Mouse (Mus musculus) erythroblast, embryonic 14.5 days (primary cell): ENCODE measurements around the gene Wfdc21.

ENCODE experiments used
- GATA1 ChIP-seq: IDR thresholded peaks from 2 replicates; pipeline ENCODE4 v1.6.1; 2012; ENCODE audit warnings: low read length, inconsistent platforms, mixed read lengths
- TAL1 ChIP-seq: IDR thresholded peaks from 3 replicates; pipeline ENCODE4 v1.6.1; 2012; ENCODE audit warnings: low read length, inconsistent platforms, mixed read lengths

GRCm38 (mm10) chr11:83731116-83731515 lies 15.6 kb upstream of the Wfdc21 start:
- TF ChIP-seq TAL1: no peak
- no peak for TF ChIP-seq GATA1
